Mouse (Mus musculus) megakaryocyte, embryonic 14.5 days (primary cell): Measurements from ENCODE around the gene Galnt18. TPM values are rescaled to one million over a fixed set of nuclear protein-coding genes. Genes with fewer than 3 reads are reported as not detected.

Experiments
- H3K27me3 ChIP-seq: replicated peaks from 2 replicates; pipeline ENCODE3; 2012; ENCODE audit warnings: inconsistent platforms
- H3K36me3 ChIP-seq: replicated peaks from 2 replicates; pipeline ENCODE3; 2012; ENCODE audit warnings: low read length, inconsistent platforms, mixed read lengths
- H3K4me1 ChIP-seq: 2 replicates; pipeline ENCODE4 v1.6.1; 2012; ENCODE audit warnings: inconsistent platforms
- H3K4me3 ChIP-seq: replicated peaks from 2 replicates; pipeline ENCODE3; 2012; ENCODE audit warnings: moderate library complexity, mild to moderate bottlenecking, inconsistent platforms
- H3K9me3 ChIP-seq: 2 replicates; pipeline ENCODE4 v1.6.1; 2012; ENCODE audit warnings: inconsistent platforms
- FLI1 ChIP-seq: IDR thresholded peaks from 2 replicates; pipeline ENCODE4 v1.6.1; 2012; ENCODE audit warnings: low read length, inconsistent platforms, mixed read lengths
- GATA1 ChIP-seq: IDR thresholded peaks from 3 replicates; pipeline ENCODE4 v1.6.1; 2012; ENCODE audit warnings: mixed read lengths, low read length, inconsistent platforms, borderline replicate concordance
- polyA plus RNA-seq: library from polyadenylated mRNA; stranded (reverse); fragments of >175 nt; gene quantifications from 2 replicates; pipeline ENCODE4 v1.2.3, GENCODE M21; 2012; ENCODE audit warnings: low replicate concordance; ENCODE audit not compliant: insufficient read depth

The Galnt18 gene
- polyA plus RNA-seq, 1 experiment, result not detected

DNA sequence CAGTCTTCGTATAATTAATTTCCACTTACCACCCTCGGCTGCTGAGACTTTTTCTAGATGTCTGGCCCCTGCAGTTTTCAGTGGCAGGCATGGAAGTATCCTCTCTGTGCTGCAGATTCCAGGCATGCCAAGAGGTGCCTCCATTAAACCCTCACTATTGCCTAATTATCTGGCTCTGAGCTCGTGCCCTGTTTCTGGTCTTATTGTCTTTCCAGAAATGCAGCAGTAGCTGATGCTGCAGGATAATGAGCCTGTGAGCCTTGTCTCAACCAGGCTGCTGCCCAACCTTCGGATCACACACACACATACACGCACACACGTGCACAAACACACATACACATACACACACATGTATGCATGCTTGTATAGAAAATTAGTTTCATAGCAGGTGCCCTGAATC, 199.2 kb downstream of the Galnt18 start:
- Histone ChIP-seq H3K36me3 (no peaks in the 10 kb centered on the region), H3K9me3 (no peaks in the 10 kb centered on the region), H3K4me1 (no peaks in the 10 kb centered on the region), H3K27me3 (no peaks in the 10 kb centered on the region), H3K4me3 (no peak overlapping the region)
- TF ChIP-seq FLI1 (no peak), GATA1 (no peak)

DNA sequence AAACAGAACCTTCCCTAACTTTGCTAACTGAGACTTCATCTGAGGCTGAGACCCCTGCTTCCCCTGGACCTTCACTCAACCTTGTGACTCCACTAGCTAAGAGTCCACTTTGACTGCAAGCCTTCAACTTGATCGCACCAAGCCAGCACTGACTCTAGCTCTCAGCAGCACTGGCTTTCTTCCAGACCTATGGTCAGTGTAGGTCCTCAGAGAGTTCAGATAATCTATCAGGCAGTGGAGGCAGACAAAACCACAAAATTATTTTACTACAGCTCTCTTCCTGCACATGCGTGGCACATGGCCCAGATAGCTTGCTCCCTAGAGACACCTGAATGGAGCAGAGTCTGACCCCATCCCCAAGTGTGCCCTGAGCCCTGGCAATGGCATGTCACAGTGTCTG, 204.7 kb downstream of the Galnt18 start:
- TF ChIP-seq FLI1, result no peak
- no peak for TF ChIP-seq GATA1
- Histone ChIP-seq H3K9me3 (no peaks in the 10 kb centered on the region), H3K27me3 (peaks cover 4% of the 10 kb centered on the region), H3K4me3 (no peak overlapping the region), H3K36me3 (no peaks in the 10 kb centered on the region), H3K4me1 (no peaks in the 10 kb centered on the region)

DNA sequence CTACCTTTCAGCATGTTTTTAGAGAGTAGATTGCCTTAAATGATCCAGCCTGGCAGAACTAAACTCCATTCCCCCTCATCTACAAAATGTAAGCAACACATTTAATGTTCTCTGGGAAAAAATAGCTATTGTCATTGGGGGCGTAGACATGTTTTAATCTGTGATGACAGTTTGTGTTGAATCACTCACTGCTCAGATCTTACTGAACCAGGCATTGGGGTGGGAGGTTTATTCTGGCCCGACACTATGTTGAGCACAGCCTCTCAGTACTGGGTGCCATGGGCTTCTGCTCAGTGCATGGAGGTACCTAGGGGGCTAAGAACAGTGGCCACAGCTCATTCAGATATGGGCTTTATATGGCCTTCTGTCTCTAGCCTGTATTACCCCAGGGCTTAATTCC, 207.4 kb downstream of the Galnt18 start:
- TF ChIP-seq FLI1 (no peak), GATA1 (no peak)
- H3K4me1 ChIP-seq, result no peaks in the 10 kb centered on the region
- no peaks in the 10 kb centered on the region for H3K9me3 ChIP-seq
- peaks cover 4% of the 10 kb centered on the region for H3K27me3 ChIP-seq
- H3K36me3 ChIP-seq, result no peaks in the 10 kb centered on the region
- H3K4me3 ChIP-seq, result no peak overlapping the region

DNA sequence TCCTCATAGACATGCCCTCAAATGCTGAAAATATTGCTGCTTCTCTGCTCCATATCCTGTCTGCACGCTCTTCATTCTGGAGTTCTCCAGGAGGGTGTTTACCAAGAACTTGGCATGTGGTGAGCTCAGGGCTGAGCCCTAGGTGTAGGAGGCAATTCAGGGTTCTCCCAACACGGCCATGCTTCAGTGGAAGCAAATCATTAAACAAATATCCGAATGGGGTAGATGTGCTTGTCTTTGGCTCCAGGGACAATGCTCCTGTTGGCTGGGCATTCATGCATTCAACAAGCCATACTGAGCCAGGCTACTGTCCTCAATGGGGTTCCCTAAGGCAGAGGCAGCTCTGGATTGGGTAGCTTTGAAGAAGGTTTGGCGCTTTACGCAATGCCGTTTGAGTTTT, 212.9 kb downstream of the Galnt18 start:
- H3K4me1 ChIP-seq, result no peaks in the 10 kb centered on the region
- TF ChIP-seq FLI1, result no peak
- no peaks in the 10 kb centered on the region for H3K36me3 ChIP-seq
- H3K9me3 ChIP-seq, result peaks cover 19% of the 10 kb centered on the region
- H3K27me3 ChIP-seq, result no peaks in the 10 kb centered on the region
- no peak overlapping the region for H3K4me3 ChIP-seq

DNA sequence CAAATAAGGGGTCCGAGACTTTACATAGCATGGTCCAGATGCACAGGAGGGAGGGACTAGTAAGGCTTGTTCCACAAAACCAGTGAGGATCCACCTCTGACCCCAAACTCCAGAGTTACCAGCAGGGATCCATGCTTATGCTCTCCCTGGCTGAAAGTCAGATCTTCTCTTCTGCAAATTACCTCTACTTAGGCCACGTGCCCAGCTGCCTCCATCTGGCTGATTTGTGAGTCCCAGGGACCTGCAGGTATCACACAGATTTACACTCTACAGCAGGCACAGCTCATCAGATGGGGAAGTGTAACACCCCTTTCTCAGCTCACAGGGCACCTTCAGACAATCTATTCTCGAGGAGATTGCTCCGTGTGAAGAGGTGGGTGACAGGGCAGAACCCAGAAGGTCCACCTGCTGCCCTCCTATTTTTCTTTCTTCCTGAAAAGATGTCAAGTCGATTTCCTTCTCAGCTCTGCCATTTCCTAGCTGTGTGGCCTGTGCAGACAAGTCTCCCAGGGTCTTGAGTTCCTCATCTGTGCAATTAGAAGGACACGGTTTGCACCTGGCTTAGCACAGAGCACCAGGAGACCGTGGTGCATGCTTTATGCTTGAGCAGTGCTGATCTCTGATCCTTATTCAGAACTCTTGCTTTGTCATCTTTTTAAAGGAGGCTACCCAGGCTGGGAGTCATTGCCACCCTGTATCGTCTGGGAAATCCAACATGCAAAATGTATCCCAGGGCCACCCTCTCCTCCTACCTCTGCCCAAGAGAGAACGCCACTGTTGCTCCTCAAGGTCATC, 216.3 kb downstream of the Galnt18 start:
- no peaks in the 10 kb centered on the region for H3K27me3 ChIP-seq
- TF ChIP-seq GATA1, result no peak
- TF ChIP-seq FLI1, result no peak

DNA sequence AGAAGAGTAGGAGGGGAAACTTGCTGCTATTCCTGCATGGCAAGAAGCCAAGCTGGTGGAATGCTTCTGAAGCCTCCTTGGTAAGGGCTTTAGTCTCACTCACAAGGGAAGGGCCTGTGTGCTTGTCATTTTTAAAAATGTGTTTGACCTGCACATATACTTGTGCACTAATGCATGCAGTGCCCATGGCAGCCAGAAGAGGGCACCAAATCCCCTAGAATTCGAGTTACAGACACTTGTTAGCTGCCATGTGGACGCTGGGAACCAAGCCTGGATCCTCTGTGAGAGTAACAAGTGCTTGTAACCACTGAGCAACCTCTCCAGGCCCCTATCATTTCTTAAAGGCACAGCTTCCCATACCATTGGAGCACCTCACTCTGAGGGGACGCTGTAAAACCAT, 219.7 kb downstream of the Galnt18 start:
- H3K27me3 ChIP-seq, result no peaks in the 10 kb centered on the region
- H3K9me3 ChIP-seq, result peaks cover 43% of the 10 kb centered on the region
- no peaks in the 10 kb centered on the region for H3K36me3 ChIP-seq
- no peaks in the 10 kb centered on the region for H3K4me1 ChIP-seq
- H3K4me3 ChIP-seq, result no peak overlapping the region
- TF ChIP-seq GATA1 (no peak), FLI1 (no peak)

More for the DNA sequence above, 216.3 kb downstream of the Galnt18 start:
- no peak overlapping the region for H3K4me3 ChIP-seq
- H3K4me1 ChIP-seq, result no peaks in the 10 kb centered on the region
- H3K36me3 ChIP-seq, result no peaks in the 10 kb centered on the region
- peaks cover 39% of the 10 kb centered on the region for H3K9me3 ChIP-seq

DNA sequence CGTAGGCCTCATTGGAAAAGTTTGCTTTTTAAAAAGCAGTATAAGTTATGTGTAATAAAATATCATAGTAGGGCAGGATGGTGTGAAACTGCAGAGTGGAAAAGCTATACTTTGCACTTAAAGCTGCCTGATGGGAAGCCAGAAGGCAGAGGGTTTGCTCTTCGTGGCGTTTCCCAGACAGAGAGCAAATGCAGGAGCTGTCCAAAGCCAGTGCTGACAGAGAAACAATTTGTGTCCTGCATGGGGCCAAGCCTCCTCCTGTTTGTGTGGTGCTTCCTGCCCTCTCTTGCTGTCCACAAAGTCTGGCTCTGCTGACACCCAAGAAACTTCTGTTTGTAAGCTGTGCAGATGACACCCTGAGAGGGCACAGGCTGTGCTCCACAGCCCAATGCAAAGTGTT, 220.8 kb downstream of the Galnt18 start:
- TF ChIP-seq FLI1 (no peak), GATA1 (no peak)
- H3K4me3 ChIP-seq, result no peak overlapping the region
- no peaks in the 10 kb centered on the region for H3K4me1 ChIP-seq
- no peaks in the 10 kb centered on the region for H3K36me3 ChIP-seq
- peaks cover 39% of the 10 kb centered on the region for H3K9me3 ChIP-seq
- no peaks in the 10 kb centered on the region for H3K27me3 ChIP-seq

DNA sequence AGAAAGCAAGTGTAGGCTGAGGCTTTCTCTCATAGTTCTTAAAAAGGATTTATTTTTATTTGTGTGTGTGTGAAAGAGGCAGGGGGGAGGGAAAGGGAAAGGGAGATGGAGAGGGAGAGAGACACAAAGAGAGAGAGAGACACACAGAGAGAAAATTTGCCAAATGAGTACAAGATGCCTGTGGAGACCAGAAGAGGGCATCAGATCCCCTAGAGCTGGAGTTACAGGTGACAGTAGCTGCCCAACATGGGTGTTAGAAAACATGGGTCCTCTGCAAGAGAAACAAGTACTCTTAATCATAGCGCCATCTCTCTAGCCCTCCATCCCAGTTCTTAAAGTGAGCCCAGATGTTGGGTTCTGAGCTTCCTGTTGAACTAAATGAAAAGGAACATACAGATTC, 228.8 kb downstream of the Galnt18 start:
- Histone ChIP-seq H3K27me3 (peaks cover 2% of the 10 kb centered on the region), H3K4me3 (no peak overlapping the region), H3K9me3 (no peaks in the 10 kb centered on the region), H3K4me1 (no peaks in the 10 kb centered on the region), H3K36me3 (no peaks in the 10 kb centered on the region)
- TF ChIP-seq FLI1 (no peak), GATA1 (no peak)

DNA sequence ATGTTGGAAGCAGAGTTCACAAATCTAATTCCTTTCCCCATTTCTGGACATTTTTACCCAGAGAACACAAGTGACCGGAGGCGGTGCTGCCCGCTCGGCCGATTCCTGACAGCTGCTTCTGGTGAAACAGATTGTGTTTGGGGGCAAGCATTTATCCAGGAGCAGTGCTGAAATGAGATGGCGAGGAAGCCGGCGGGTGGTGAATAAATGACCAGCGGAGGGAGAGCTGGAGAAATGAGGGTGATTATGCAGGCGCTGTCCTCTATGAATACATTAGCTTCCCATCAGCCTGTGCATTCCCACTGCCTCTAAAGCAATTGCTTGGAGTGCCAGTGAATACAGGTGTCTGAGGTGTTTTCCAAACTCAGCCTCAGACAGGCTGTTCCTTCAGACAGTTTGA, 232.7 kb downstream of the Galnt18 start:
- no peaks in the 10 kb centered on the region for H3K9me3 ChIP-seq
- no peaks in the 10 kb centered on the region for H3K36me3 ChIP-seq
- peaks cover 2% of the 10 kb centered on the region for H3K27me3 ChIP-seq
- H3K4me3 ChIP-seq, result no peak overlapping the region
- H3K4me1 ChIP-seq, result no peaks in the 10 kb centered on the region
- TF ChIP-seq FLI1 (no peak), GATA1 (no peak)

DNA sequence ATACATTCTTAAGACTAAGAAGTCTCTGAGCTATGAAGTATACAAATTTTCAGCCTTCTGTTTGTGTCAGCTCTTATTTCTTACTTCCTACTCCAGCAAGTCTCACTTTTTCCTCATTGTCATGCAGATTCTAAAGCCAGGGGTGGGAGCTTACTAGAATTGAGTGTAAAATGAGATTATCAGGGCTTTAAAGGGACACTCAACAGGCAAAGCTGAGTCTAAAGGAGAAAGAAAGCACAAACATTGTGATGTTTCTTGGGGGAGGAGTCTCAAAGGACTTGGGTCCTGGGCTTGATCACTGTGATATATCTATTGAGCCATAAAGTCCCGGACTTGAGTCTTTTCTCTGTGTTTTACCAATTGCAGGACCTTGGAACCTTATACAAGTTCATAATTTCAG, 234.2 kb downstream of the Galnt18 start:
- H3K36me3 ChIP-seq, result no peaks in the 10 kb centered on the region
- TF ChIP-seq GATA1, result no peak
- no peak for TF ChIP-seq FLI1
- no peaks in the 10 kb centered on the region for H3K9me3 ChIP-seq

DNA sequence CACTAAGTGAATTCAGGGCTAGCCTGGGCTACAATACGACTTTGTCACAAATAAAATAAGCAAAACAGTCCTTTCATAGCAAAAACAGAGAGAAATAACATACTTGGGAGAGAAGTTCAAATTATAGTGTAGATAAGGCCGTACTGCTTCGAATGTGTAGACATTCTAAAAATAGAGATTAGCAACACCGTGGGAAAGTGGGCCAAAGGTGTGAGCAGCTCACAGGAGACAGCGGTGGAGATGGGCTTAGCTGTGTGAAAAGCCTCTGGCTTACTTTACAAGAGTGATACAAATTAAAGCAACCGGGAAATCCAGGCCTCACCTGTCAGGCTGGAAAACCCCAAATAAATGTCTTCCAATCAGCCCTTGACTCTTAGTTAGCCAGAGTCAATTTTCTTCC, 241.8 kb downstream of the Galnt18 start:
- Histone ChIP-seq H3K4me3 (no peak overlapping the region), H3K9me3 (peaks cover 21% of the 10 kb centered on the region)
- no peak for TF ChIP-seq GATA1

More for the DNA sequence above, 234.2 kb downstream of the Galnt18 start:
- Histone ChIP-seq H3K4me1 (0 out of 2 replicates have a peak, but pooled peaks cover 3% of the 10 kb centered on the region), H3K27me3 (peaks cover 2% of the 10 kb centered on the region), H3K4me3 (no peak overlapping the region)

More for the DNA sequence above, 241.8 kb downstream of the Galnt18 start:
- H3K4me1 ChIP-seq, result 0 out of 2 replicates have a peak, but pooled peaks cover 3% of the 10 kb centered on the region
- no peaks in the 10 kb centered on the region for H3K27me3 ChIP-seq
- no peaks in the 10 kb centered on the region for H3K36me3 ChIP-seq
